Mouse (Mus musculus) spleen, postnatal 10 days (tissue): ENCODE results near the gene Lpgat1.

ENCODE experiments used
- DNase-seq, 2 experiments: peaks; one replicate each; pipeline ENCODE4 v3.0.0; 2021 to 2022; ENCODE audit warnings: low spot score in 2 of 2

Lpgat1 gene

DNA sequence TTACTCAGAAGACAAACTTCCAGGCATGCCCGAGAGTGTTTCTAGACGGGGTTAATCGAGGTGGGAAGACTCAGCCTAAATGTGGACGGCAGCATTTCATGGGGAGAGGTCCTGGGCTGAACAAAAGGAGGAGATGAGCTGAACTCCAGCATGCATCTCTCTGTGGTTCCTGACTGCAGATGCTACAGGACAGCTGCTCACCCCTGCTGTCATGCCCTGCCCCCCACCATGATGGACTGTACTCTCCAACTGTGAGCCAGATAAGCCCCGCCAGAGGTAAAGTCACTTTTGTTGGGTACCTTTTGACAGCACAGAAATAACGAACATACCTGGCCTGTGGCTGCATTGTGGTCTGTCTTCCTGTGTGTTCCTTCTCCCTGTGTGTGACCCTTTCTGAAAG is 88.2 kb downstream of the Lpgat1 start:
- DNase-seq, result no peak

DNA sequence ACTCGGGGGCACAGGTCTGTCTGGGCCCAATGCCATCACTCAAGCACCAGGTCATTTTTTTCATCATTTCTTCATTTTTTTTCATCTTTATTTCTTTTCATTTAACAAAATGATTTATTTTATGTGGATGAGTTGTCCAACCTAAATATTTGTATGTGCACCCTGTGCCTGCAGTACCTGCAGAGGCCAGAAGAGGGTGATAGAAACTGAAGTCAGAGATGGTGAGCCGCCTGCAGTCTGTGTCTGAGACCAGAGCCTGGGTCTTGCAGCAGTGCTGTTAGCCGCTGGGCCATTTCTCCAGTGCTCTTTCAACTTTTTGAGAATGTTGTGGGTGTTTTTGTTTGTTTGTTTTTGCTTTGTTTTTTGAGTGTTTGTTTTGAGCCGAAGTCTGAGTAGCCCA is 89.1 kb downstream of the Lpgat1 start:
- DNase-seq, result peak in 1 of 2 experiments; percentile 47

DNA sequence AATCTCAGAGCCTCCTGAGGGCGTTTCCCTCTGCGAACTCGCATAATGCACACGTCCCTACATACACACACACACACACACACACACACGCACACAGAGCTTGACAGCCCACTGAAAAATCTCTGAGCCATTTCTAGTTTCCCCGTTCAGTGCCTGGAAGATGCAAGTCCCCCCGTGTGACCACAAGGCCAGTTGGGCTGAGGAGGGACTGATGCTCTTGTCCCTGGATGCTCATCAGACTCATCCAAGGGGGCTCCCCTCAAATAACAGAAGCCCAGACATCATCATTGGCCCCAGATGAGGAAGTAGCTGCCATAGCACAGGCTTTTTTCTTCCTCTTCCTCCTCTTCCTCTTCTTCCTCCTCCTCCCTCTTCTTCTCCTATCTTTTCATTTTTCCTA is 90.3 kb downstream of the Lpgat1 start:
- DNase-seq, result no peak

DNA sequence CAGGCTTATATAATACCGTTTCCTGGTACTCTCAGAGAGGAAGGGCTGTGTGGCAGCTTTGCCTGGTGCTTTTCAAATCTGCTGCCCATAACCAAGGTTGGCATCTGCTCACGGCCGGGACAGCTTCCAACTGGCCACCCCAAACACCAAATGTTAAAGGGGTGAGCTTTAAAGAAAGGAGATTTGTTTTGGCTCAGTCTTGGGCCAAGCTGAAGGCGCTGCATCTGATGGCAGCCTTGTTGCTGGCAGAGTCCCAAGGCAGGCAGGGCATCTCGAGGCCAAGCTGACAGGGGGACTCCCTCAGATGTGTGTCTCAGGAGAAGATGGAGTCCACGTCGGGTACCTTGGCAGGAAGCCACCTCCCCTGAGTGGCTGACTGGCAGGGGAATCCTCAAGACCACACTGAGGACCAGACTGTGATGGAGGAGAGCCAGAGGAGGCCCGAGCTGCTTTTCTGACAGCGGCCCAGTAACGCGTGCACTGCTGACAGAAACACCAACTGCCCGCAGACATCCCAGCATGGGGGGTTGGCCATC is 91.1 kb downstream of the Lpgat1 start:
- DNase-seq, result no peak

DNA sequence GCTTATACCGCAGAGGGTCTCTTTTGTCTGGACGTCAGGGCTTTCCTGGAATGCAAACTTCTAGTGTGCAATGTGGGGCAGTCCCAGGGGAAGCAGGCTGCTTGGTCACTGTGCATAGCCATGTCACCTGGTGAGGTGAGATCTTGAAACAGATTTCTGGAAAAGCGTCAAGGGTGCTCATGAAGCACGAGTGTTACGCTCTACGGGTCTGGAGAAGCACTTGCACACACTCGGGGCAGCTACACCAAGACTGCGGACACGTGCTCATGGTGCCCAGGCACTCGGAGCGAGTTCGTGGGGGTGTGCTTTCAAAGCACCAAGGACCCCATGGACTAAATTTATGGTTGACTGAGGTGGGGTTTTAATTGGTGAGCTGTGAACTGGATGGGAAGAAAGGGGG is 94.1 kb downstream of the Lpgat1 start:
- no peak for DNase-seq

DNA sequence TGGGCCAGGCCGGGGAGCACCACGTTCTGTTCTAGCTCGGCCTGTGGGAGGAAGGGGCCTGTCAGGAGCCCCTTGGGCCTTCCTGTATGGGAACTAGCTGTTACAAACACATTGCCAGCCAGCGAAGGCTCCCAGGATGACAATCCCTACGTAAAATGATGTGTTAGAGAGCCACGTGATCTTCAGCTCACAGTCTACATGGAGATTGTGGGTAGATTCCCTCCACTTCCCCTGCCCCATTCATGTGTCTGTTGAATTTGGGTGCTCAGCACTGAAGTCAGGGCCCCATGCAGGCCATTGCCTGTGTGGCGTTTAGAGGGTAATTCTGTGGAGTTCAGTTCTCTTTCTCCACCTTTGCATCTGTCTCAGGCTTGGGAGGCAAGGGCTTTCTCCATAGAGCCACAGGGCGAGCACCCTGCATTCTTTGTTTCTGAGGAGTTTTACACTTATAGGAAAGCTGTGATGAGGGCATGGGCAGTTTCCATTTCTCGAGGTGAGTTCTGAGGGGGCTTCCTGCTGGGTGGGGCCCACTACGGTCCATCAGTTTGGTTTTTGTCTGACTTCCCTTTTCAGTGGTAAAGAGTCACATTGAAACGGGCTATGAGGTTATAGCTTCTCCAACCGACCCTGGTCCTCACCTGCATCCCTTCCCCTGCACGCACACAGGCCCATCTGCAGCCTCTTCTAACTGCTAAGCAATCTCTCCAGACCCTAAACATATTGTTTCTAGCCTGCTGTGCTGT is 95.5 kb downstream of the Lpgat1 start:
- DNase-seq, result peak; percentile 27 to 60

DNA sequence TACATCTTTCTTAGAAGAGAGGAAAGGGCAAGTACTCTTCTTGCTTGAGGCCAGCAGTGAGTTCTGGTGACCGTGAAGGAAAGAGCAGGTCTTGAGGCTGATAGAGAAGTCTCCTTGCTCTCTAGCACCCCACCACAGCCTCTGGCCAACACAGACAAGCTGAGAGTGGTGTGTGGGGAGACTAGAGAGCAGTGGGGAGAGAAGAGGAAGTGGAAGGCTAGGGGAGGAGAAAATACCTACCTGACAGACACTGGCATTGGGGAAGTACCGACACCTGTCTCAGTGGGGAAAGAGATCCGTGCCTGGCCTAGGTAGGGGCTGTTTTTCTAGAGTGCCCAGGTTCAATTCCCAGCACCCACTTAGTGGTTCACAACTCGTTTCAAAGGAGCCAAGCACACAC is 96.6 kb downstream of the Lpgat1 start:
- peak in 1 of 2 experiments; percentile 63 for DNase-seq

DNA sequence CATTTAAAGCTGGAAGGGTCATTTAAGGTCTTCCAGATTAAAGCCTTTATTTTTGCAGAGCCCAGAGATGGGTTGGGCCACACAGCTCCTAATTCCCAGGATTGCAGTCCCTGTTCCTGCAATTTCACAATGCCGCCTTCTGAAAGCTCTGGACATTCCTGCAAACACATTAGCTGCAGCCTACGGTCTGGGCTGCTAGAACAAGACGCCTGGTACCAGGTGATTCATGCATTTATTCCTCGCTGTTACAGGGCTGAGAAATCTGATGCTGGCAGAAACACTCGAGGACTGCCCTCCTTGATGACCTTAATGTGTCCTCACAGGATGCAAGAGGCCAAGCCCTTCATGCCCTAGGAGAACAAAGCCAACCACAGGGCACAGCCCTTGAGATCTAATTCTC is 97.3 kb downstream of the Lpgat1 start:
- no peak for DNase-seq

DNA sequence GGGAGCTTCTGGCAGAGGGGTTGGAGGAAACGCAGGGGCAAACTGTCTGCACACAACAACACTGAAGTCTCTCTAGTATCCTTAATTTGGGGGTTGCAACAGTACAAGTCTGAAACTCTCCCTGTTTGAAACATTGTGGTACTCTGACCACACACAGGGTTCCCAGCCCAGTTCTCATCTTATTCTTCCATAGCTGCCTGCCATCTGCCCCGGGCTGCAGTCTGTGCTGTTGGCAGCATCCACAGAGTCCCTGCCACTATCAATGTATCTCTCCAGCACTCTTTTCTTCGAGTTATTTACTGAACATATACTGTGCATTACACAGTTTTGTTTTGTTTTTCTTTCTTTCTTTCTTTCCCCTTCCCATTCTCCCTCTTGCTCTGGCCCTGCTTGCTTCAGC is 99.0 kb downstream of the Lpgat1 start:
- no peak for DNase-seq

DNA sequence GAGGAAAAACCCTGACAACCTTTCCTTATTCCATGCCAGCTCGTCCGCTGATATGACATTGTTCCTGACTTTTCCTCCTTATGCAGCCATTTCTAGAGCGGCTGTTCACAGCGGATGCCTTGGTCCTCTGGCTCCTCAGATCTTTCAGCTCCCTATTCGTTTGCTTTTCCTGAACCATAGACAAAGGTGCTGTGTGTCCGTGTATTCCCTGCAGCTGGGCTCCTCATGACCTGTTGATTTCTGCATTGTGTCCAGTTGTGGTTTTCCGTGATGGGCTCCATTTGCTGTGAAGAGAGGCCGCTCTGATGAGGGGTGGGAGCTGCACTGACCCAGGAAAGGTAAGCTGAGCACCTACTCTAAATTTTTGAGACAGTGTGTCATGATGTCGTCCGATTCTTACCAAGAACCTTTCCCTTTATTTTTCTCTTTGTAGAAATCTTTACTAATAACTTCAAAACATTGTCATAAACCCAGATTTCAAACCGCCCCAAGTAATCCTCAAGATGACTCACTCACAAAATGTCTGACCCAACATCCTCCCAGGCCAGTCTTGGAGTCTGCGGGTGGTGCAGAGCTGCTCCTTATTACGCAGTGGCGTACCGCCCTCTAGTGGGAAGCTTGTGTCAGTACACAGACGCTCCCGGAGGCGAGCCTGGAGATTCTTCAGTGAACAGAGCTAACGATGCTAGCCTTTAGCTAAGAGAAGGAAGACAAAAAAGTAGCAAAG is 99.9 kb downstream of the Lpgat1 start:
- peak; percentile 77 to 87 for DNase-seq

DNA sequence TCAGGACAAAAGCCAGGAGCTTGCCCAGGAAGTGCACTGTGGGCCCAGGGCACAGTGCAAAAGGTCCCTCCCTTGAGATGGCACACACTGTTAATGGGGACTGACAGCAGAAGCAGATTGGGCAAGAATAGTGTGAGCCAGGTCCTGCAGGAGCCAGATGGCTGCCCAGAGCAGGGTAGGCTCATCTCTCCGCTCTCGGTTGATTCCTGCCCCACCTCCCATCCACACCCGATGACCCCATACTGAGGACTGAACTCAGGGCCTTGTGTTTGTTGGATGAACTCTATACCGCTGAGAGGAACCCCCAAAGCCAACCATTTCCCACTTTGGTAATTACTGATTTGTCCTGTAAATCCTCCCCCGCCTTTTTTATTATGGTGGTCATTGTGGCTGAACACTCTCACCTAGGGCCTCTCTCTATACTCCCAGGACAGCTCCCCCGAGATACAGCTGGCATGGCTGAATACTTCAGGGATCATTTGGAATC is 100.6 kb downstream of the Lpgat1 start:
- no peak for DNase-seq

DNA sequence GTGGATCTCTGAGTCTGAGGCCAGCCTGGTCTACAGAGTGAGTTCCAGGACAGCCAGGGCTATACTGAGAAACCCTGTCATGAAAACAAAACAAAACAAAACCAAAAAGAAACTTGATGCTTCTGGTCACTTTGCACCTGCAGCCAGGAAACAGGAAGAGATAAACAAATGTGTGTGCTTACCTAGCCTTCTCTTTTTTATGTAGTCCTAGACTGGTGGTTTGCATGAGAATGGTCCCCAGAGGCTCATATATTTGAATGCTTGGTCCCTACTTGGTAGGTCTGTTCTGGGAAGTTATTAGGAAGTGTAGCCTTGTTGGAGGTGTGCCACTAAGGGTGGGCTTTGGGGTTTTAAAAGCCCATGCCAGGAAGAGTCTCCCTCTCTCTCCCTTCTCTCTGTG is 101.4 kb downstream of the Lpgat1 start:
- no peak for DNase-seq

DNA sequence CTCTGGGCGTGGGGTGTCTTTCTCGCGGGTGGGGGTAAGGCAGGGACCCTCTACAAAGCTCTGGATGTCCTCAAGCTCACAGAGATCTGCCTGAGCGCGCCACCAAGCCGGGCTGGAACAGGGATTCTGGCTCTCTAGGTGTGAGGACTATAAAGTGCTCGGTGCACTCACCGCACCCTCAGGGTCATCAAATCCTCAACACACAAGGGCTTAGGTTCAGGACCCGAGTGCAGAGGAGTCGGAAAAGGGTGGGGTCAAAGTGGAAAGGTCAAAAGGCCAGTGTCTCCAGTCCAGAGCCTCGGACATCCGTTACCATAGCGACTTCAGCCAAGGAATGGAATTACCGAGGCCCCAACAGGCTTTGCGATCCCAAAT is 103.3 kb downstream of the Lpgat1 start:
- DNase-seq, result no peak

DNA sequence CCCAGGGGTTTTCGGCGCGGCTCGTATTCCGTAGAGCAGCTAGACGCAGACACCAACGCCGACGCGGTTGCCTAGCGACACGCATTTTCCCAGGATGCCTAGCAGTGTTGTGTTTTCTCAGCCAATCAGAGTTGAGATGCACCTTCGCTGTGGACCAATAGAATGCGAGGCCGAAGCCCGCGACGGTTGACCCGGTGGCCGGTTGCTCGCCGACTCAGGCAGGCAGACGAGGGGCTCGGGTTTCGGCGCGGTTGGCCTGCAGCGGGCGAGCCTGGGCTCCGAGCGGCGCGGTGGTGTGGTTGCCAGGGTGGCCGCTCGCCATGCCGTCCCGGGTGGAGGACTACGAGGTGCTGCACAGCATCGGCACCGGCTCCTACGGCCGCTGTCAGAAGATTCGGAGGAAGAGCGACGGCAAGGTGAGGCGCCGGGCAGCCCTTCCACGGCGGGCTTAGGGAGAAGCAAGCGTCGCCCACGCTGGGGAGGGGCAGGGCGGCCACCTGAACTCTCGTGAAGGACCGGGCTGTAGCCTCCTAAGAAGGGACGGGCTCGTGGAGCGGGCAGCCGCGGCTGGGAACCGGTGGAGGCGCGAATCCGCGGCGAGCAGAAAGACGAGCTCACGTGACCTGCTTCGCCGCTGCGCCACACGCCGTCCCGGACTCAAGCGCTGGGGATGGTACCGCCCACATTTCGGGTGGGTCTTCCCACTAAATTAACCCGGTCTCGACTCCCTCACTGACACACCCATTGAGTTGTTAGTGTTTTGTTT is 103.9 kb downstream of the Lpgat1 start, which contains the start of gene Nek2:
Nek2 (plus strand) TSS at position 119 of the 766 bp plus-strand sequence.
- DNase-seq, result peak; percentile 93 to 98

DNA sequence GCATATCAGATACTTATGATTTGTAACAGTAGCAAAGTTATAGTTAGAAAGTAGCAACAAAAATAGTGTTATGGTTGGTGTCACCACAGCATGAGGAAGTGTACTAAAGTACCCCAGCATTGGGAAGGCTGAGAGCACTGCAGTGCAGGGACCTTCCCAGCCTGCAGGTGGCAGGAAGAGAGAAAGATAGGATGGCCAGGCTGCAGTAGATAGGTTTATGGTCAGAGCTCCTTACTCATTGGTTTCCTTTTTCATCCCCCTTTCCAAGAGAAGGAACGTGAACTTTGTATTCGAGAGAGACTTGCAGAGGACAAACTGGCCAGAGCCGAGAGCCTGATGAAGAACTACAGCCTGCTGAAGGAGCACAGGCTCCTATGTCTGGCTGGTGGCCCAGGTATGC is 111.5 kb downstream of the Lpgat1 start:
- no peak for DNase-seq

DNA sequence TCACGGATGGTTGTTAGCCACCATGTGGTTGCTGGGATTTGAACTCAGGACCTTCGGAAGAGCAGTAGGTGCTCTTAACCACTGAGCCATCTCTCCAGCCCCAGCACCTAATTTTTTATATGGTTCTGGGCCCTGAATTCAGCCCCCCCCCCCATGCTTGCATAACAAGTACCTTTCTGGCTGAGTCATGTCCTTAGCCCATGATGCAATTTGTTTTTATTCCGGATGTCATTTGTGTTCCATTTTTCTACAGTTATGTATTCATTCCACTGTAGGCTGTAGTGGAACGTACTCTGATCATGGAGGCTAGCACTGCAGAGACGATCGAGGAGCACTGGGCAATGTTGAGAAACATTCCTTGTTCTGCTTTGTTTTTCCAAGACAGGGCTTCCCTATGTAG is 115.8 kb downstream of the Lpgat1 start:
- no peak for DNase-seq
